Mouse (Mus musculus): ENCODE measurements at regions not wholly inside any gene's neighbourhood (a gene's known extent, or its start where the extent isn't known, plus 50 kb on each side); places are given as distances from the start of the nearest gene placed in this dataset.

DNA sequence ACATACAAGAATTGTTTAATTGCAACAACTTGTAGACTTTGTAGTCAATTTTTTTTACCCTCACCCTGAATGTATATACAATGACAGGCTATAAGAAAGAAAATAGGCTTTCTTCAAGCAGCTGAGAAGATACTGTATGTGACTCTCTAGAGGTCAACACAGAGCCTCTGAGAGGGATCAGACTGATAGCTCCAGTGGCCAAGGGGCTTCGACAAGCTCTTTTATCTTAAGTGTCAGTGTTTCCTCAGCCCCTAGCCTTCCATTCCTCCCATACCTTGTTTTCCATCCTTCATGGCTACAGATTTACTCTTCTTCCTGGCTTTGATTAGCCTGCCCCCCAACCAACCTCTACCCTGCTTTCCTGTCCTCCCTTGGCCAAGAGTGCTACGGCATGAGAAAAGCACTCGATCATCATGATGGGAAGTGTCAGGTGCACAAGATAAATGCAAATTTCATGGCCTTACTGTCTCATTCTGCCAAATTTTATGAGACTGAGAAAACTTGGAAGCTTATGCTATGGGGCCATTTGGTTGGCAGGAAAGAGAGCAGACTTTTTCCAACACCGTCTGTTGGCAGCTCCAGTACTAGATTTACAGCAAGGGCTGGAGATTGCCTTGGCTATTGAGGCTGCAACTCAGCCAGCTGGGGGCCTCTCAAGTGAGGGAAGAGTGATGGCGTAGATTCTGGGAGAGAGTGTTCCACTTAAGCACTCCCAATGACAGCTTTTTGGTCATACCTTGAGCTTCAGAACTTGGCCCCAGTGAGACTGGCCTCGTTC, 484.3 kb upstream of the Etaa1 start:
- DNase-seq (ENCODE audit: extremely low spot score in 1 of 2, low spot score in 1 of 2), result peak in 1 of 2 experiments; percentile 7

- DNase-seq (ENCODE audit: extremely low spot score in 1 of 2, low spot score in 1 of 2), result no peak
Measured at GRCm38 (mm10) chr11:18421076-18421475, 467.4 kb upstream of the Etaa1 start.

DNA sequence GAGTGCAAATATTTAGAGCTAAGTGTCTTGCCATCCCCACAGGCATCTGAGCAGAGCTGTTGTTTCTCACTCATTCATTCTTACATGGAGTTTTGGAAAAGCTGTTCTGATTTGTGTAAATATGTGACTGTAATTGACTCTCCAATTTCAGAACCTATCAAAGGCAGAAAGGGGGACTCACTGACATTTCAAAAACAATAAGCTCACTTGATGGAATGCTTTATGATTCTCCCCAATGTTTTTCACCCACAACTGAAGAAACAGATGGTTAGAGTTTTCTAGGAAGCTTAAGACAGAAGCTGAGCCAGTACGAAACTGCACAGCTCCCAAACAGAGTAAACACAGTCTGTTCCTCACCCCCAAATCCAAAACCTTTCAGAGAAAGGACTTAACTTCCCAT, 460.1 kb upstream of the Etaa1 start:
- DNase-seq (ENCODE audit: extremely low spot score in 1 of 2, low spot score in 1 of 2), result peak; percentile 1 to 35

GRCm38 (mm10) chr11:18408071-18408752, 454.5 kb upstream of the Etaa1 start:
- DNase-seq (ENCODE audit: extremely low spot score in 1 of 2, low spot score in 1 of 2), result no peak

- no peak for DNase-seq (ENCODE audit: extremely low spot score in 1 of 2, low spot score in 1 of 2)
Measured at GRCm38 (mm10) chr11:18399561-18399960, 445.9 kb upstream of the Etaa1 start.

GRCm38 (mm10) chr11:18396397-18396796, 442.7 kb upstream of the Etaa1 start:
- no peak for DNase-seq (ENCODE audit: extremely low spot score in 1 of 2, low spot score in 1 of 2)

- no peak for DNase-seq (ENCODE audit: extremely low spot score in 1 of 2, low spot score in 1 of 2)
Measured at GRCm38 (mm10) chr11:18395631-18396030, 442.0 kb upstream of the Etaa1 start.

DNA sequence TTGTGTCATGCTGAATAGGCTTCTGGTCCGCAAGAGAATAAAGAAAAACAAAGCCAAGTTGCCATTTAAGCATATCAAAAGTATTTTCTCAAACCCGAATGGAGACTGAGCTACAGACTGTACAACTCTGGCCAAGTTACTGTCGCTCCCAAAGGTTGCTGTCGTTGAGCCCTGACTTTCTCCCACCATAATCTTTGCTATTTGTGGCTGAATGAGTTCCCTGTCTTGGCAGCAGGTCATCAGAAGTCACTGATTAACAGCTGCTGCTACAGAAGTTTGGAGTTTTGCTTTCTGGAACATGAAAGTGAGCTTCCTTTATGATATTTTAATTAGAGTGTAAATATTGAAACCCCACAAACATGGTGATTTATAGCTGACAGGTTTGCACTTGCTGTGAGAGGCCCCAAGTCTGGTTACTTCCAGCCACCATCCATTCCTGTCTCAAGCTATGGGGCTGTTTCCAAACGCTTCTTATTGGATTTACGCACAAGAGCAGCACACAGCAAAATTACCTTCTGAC, 419.2 kb upstream of the Etaa1 start:
- no peak for DNase-seq (ENCODE audit: extremely low spot score in 1 of 2, low spot score in 1 of 2)

DNA sequence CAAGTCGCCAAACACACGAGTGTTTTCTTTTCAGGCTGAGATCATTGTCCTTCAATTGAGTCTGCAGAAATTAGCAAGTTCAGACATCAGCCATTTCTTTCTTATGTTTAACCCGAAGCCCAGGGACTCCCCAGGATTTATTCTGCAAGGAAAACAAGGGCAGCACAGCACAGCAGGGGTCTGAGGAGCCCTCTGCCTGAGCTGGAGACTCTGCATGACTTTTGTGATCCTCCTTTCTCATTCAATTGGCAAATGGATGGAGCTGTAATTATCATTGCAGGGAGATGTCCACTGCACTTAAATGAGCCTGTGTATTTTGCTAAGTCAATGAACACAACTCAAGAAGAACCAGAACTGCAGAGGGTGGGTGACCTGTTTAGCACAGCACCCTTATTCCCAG, 417.6 kb upstream of the Etaa1 start:
- no peak for DNase-seq (ENCODE audit: extremely low spot score in 1 of 2, low spot score in 1 of 2)

- no peak for DNase-seq (ENCODE audit: extremely low spot score in 1 of 2, low spot score in 1 of 2)
Measured at GRCm38 (mm10) chr11:18370861-18371260, 417.2 kb upstream of the Etaa1 start.

DNA sequence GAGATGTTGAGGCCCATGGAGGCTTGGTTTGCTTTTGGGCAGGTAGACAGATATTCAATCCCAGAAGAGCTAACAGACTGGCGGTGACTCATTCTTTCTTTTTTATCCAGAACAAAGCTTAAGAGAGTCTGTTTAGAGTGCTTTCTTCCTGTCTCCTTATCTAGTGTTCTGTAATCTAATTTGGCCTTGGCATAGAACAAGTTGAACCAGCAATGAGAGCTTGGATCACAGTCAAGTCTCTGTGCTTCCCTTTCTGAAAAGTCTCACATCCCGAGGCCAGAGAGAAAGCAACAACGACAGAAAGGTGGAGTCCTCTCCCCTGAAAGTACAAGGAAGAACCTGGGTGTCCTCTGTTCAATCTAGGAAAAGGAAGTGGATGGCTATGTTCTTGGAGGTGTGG, 401.2 kb upstream of the Etaa1 start:
- no peak for DNase-seq (ENCODE audit: extremely low spot score in 1 of 2, low spot score in 1 of 2)

DNA sequence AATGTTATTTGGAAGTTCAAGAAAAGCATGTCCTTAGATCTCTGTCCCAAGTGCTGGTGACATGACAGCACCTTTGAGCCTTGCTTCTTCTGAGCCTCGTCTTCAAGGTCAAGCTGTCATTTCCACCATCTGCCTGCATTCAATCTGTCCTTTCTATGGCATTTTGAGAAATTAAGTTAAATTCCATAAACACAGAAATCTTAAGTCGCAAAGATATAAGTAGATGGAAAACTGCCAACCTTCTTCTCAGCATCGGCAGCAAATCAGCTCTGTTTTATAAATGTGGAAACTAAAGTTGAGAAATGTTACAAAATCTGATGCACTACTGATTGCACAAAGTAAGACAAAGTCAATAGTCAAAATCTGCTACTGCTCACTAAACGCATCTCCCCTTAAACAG, 400.5 kb upstream of the Etaa1 start:
- no peak for DNase-seq (ENCODE audit: extremely low spot score in 1 of 2, low spot score in 1 of 2)

DNA sequence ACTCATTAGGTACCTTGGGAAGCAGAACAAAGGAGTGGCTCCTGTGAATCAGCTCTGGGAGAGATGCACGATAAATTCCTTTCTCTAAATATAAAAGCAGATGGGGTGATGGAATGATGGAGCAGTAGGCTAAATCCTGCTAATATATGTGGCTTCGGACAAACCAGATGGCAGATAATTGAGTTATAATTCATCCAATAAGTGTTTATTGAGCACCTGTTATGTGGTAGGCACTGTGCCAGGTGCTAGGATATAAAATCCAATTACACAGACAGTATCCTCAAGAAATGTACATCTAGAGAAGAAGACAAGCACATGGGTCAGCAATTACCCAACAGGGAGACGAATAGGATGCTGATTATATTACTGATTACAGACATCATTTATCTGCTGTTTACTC, 394.2 kb upstream of the Etaa1 start:
- no peak for DNase-seq (ENCODE audit: extremely low spot score in 1 of 2, low spot score in 1 of 2)

DNA sequence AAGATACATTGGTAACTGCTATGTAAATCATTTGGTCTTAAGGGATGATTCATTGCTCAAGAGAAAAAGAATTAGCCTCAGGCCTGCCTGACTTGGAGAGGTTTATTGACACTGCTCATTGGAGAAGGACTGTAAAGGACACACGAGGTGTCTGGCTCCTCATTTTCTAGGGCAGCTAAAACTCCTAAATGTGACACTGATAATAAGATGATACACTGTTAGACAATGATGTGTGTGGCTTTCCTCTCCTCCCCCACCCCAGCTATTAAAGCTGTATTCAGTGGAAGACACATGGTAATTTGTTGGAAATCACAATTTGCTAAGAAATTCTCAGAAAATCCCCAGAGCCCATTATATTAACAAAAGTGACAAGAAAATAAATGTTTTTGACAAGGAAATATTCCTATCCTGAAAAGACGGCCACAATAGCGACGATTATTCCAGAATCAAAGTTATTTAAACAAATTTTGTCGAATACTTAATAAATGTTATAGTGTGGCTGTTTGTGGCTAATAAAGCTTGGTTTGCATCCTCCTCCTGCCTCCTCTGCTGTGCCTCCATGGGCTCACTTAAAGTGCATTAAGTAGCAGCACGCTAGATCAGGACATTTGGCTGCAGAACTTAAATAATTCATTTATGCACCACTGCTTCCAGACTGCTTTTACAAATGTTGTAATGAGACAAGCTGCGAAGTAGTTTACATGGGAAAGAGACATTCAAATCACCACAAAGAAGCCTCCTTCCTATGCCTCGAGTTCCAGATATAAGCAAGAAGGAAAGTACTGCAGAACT, 360.0 kb upstream of the Etaa1 start:
- no peak for DNase-seq (ENCODE audit: extremely low spot score in 1 of 2, low spot score in 1 of 2)

GRCm38 (mm10) chr11:18296194-18297125, 342.8 kb upstream of the Etaa1 start:
- no peak for DNase-seq (ENCODE audit: extremely low spot score in 1 of 2, low spot score in 1 of 2)

DNA sequence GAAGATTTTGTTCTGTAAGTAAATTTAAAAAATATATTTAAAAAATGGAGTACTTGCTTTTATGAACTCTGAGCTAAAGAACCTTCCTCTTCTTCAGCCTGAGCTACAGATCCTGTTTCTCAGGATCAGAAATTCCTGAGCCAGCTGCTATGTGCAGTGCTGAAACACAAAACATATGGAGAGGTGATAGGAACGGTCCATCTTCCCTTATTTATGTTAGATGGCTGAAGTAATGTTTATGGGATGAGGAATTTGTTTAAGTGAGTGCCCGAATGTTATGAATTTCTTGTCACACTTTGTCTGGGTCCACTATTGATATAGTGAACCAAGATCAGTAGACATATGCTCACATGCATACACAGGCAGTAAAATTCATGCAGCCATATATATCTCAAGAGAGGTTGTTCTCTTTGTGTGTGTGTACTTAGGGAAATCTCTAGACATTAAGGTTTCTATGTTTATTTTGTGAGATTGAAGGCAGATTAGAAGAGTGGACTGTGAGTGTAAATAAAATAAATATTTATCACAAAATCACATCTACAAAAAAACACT, 325.0 kb upstream of the Etaa1 start:
- DNase-seq (ENCODE audit: extremely low spot score in 1 of 2, low spot score in 1 of 2), result no peak

DNA sequence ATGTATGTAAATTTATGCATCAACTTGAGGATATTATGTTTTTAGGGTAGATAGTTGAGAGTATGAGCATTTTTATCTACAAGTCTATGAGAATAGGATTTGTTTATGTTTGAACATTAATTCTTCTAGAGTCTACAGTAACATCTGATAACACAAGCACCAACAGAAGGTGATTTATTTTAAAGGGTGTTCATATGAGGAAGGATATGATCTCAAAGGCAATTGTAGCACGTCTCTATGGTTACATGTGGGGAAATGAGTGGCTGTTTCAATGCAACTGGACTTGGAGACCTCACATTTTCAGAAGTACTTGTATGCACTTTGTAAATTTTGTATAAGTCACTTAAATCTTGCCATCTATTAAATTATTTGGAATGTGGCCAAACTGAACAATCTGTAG, 318.7 kb upstream of the Etaa1 start:
- DNase-seq (ENCODE audit: extremely low spot score in 1 of 2, low spot score in 1 of 2), result no peak

- no peak for DNase-seq (ENCODE audit: extremely low spot score in 1 of 2, low spot score in 1 of 2)
Measured at GRCm38 (mm10) chr11:18266161-18266560, 312.5 kb upstream of the Etaa1 start.

- DNase-seq (ENCODE audit: extremely low spot score in 1 of 2, low spot score in 1 of 2), result peak in 1 of 2 experiments; percentile 19
Measured at GRCm38 (mm10) chr11:18262901-18263300, 309.2 kb upstream of the Etaa1 start.

DNA sequence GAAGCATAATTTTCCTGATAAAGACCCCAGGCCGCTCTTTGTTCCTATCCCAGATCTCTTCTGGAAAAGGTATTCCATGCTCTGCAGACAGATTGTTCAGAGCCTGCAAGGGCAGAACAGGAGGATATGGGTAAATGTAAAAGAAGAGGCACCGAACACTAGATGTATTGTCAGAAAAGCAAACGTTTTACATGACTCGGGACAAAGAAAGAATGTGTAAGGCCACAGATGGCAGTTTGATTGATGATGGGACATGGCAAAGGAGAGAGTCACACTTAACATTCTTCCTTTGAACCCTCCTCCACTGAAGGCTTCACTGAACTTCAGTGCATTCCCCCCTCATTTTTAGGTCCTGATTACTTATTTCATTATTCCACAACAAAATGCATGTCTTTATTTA, 295.6 kb upstream of the Etaa1 start:
- DNase-seq (ENCODE audit: extremely low spot score in 1 of 2, low spot score in 1 of 2), result no peak
